In the genomic region with DNA sequence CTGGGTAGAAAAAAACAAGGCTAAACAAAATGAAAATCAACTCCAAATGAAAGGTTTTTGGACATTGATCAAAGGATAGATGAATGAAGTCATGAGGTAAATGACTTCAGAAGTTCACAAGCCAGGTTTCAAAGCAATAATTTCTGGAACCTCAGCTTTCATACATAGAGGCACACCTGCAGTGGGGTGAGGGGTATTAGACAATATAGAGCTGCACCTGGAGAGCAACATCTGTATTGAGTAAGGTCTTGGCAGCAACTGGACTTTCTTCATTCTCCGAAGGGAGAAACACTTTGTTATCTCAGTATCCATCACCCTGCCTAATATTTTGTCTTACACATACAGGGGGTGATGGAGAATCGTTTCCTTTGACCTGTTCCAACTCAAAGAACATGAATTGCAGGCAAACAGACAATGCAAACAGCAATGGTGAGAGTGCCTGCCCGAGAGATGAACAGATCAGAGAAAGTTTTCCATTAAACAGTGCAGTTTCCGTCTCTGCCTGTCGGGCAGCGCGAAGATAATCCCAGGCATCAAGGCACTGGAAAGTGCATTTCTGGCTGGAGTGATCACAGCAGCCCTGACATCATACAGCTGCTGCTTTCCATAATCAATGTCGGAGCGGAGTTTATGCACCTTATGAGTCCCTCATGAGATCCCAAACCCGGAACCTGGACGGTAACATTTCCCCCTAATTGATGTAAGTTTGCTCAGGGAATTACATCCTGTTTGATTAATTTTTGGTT, we compare ENCODE assay signal across 27 mouse cellular contexts.
DNase-seq lines count a peak whose midpoint lies in the region; ATAC-seq and TF ChIP-seq lines count a peak whose summit lies in the region.
"Had no signal": no experiment of that assay in that cellular context is flagged by ENCODE, and none has a peak within 500 bp of the region (broad histone marks: within the 10 kb centered on the region; RNA-seq: fewer than 3 reads in every experiment).

No protein-coding gene starts in this region.

- no peaks in the 10 kb centered on the region for H3K27me3 ChIP-seq in intestine, embryonic 14.5 days (replicated peaks; ENCODE audit: control insufficient read depth, insufficient read depth, low read length)
- H3K27me3 ChIP-seq in intestine, postnatal 0 days (replicated peaks; ENCODE audit: control insufficient read depth, insufficient read depth, low read length) = no peaks in the 10 kb centered on the region
- no peaks in the 10 kb centered on the region for H3K27me3 ChIP-seq in midbrain, embryonic 14.5 days (ENCODE audit: control insufficient read depth, insufficient read depth, low read length)
- no peaks in the 10 kb centered on the region for H3K27me3 ChIP-seq in midbrain, embryonic 10.5 days (ENCODE audit: low read depth, poor library complexity, severe bottlenecking)
- H3K27me3 ChIP-seq: CH12.LX; midbrain, embryonic 12.5 days had no signal

- peak overlapping the region; percentile 15 for H3K4me2 ChIP-seq in intestine, embryonic 14.5 days (ENCODE audit: low read length)
- H3K4me2 ChIP-seq in intestine, postnatal 0 days (replicated peaks; ENCODE audit: low read depth) = no peak overlapping the region
- no peak overlapping the region for H3K4me2 ChIP-seq in midbrain, embryonic 14.5 days (ENCODE audit: low read length)
- H3K4me2 ChIP-seq: hindbrain, embryonic 14.5 days; liver, embryonic 11.5 days; midbrain, embryonic 12.5 days had no signal

- no peak overlapping the region for H3K9ac ChIP-seq in intestine, embryonic 14.5 days (ENCODE audit: low read length)
- no peak overlapping the region for H3K9ac ChIP-seq in intestine, postnatal 0 days (ENCODE audit: low read depth, low read length)
- no peak overlapping the region for H3K9ac ChIP-seq in midbrain, embryonic 14.5 days (replicated peaks; ENCODE audit: low read length)
- H3K9ac ChIP-seq: hindbrain, embryonic 14.5 days; midbrain, embryonic 12.5 days had no signal

- no peak overlapping the region for H3K4me3 ChIP-seq in intestine, embryonic 14.5 days (ENCODE audit: low read depth, low read length)
- H3K4me3 ChIP-seq in intestine, postnatal 0 days (ENCODE audit: low read depth, low read length) = no peak overlapping the region
- no peak overlapping the region for H3K4me3 ChIP-seq in midbrain, embryonic 14.5 days (replicated peaks; ENCODE audit: low read depth, low read length)
- H3K4me3 ChIP-seq in midbrain, embryonic 10.5 days = no peak overlapping the region
- H3K4me3 ChIP-seq: heart, embryonic 10.5 days; midbrain, embryonic 12.5 days had no signal

- H3K27ac ChIP-seq in intestine, embryonic 14.5 days (ENCODE audit: low read depth) = 0 out of 2 replicates have a peak overlapping the region, but pooled peaks have one; percentile 43
- no peak overlapping the region for H3K27ac ChIP-seq in intestine, postnatal 0 days (ENCODE audit: low read depth, low read length)
- no peak overlapping the region for H3K27ac ChIP-seq in midbrain, embryonic 14.5 days (replicated peaks; ENCODE audit: low read depth, low read length)
- no peak overlapping the region for H3K27ac ChIP-seq in midbrain, embryonic 10.5 days (replicated peaks)
- H3K27ac ChIP-seq: heart, embryonic 10.5 days; hindbrain, embryonic 14.5 days; midbrain, embryonic 12.5 days had no signal

- H3K4me1 ChIP-seq in intestine, embryonic 14.5 days (replicated peaks; ENCODE audit: control insufficient read depth, insufficient read depth, low read length) = no peaks in the 10 kb centered on the region; the same call in 1 of the 2 replicates
- no peaks in the 10 kb centered on the region for H3K4me1 ChIP-seq in intestine, postnatal 0 days (replicated peaks; ENCODE audit: control insufficient read depth, insufficient read depth, low read length)
- H3K4me1 ChIP-seq in midbrain, embryonic 14.5 days (ENCODE audit: control insufficient read depth, insufficient read depth, low read length) = no peaks in the 10 kb centered on the region
- no peaks in the 10 kb centered on the region for H3K4me1 ChIP-seq in midbrain, embryonic 10.5 days
- H3K4me1 ChIP-seq: midbrain, embryonic 12.5 days had no signal

- 30% methylated on average over 11 of the region's 11 CpGs for whole genome bisulfite sequencing in intestine, embryonic 14.5 days
- WGBS in intestine, postnatal 0 days = 46% methylated on average over 11 of the region's 11 CpGs
- WGBS in midbrain, embryonic 14.5 days = 69% methylated on average over 11 of the region's 11 CpGs
- WGBS in midbrain, embryonic 10.5 days = 86% methylated on average over 11 of the region's 11 CpGs

- H3K36me3 ChIP-seq in intestine, embryonic 14.5 days (ENCODE audit: control insufficient read depth, insufficient read depth, low read length) = no peaks in the 10 kb centered on the region
- no peaks in the 10 kb centered on the region for H3K36me3 ChIP-seq in intestine, postnatal 0 days (ENCODE audit: control insufficient read depth, insufficient read depth)
- no peaks in the 10 kb centered on the region for H3K36me3 ChIP-seq in midbrain, embryonic 14.5 days (ENCODE audit: control insufficient read depth, insufficient read depth, low read length)
- no peaks in the 10 kb centered on the region for H3K36me3 ChIP-seq in midbrain, embryonic 10.5 days
- H3K36me3 ChIP-seq: heart, embryonic 10.5 days; midbrain, embryonic 12.5 days had no signal

- peak; percentile 6 for DNase-seq in embryo, embryonic 10 days (ENCODE audit: low spot score)
- DNase-seq in embryo, embryonic 10.5 days (ENCODE audit: low spot score) = no peak
- peak; percentile 56 for DNase-seq in intestine, embryonic 14.5 days (ENCODE audit: low spot score)
- DNase-seq in midbrain, embryonic 14.5 days = peak; percentile 25
- DNase-seq in midbrain, embryonic 10.5 days (ENCODE audit: low spot score) = no peak
- DNase-seq in left cerebral cortex, adult 11 months (ENCODE audit: low spot score) = no peak
- no peak for DNase-seq in kidney, adult 9 months
- DNase-seq: adrenal gland, adult 2 months; adrenal gland, postnatal 36 days; cerebellum, adult 8-10 months; cerebellum, postnatal 25 days; gastrocnemius, postnatal 14 days; kidney, adult 8-10 months; kidney, postnatal 10 days; layer of hippocampus, postnatal 36 days; lung, postnatal 14 days; right cerebral cortex, postnatal 25 days; thymus, adult 2 months; thymus, postnatal 36 days had no signal

- no peak for TF ChIP-seq CTCF in intestine, postnatal 0 days (IDR thresholded peaks at IDR 0.05; ENCODE audit: low read depth)

- ATAC-seq in intestine, embryonic 14.5 days (replicated peaks; ENCODE audit: low FRiP score, low TSS enrichment, low read depth) = no peak
- no peak for ATAC-seq in intestine, postnatal 0 days
- ATAC-seq in midbrain, embryonic 14.5 days (ENCODE audit: low FRiP score, low TSS enrichment) = no peak
- ATAC-seq: activated CD4-positive, CD25-positive, alpha-beta regulatory T cell, adult 4 months; forebrain, embryonic 14.5 days had no signal

- no peaks in the 10 kb centered on the region for H3K9me3 ChIP-seq in intestine, embryonic 14.5 days (ENCODE audit: control insufficient read depth, low read length)
- no peaks in the 10 kb centered on the region for H3K9me3 ChIP-seq in intestine, postnatal 0 days (ENCODE audit: control insufficient read depth)
- no peaks in the 10 kb centered on the region for H3K9me3 ChIP-seq in midbrain, embryonic 14.5 days (ENCODE audit: control insufficient read depth, low read length)
- no peaks in the 10 kb centered on the region for H3K9me3 ChIP-seq in midbrain, embryonic 10.5 days (replicated peaks)
- H3K9me3 ChIP-seq: heart, embryonic 10.5 days; midbrain, embryonic 12.5 days had no signal

Comparison
In these comparisons a context has a peak if more than half of its experiments do, and no peak if none do; other contexts are left out.
1. DNase-seq: peak in embryo, embryonic 10 days (single experiment), intestine, embryonic 14.5 days (single experiment) and midbrain, embryonic 14.5 days (single experiment); none in embryo, embryonic 10.5 days (single experiment), midbrain, embryonic 10.5 days (single experiment), left cerebral cortex, adult 11 months (single experiment) and kidney, adult 9 months (single experiment).